Mouse (Mus musculus): ENCODE data around the gene A630001G21Rik.

The A630001G21Rik gene

GRCm38 (mm10) chr1:85730471-85730870 is 48.0 kb downstream of the A630001G21Rik start:
- DNase-seq = no peak

GRCm38 (mm10) chr1:85720220-85720893 is 58.1 kb downstream of the A630001G21Rik start:
- peak; percentile 42 to 63 for DNase-seq

- DNase-seq = no peak
Measured at GRCm38 (mm10) chr1:85719049-85719448, 59.4 kb downstream of the A630001G21Rik start.

DNA sequence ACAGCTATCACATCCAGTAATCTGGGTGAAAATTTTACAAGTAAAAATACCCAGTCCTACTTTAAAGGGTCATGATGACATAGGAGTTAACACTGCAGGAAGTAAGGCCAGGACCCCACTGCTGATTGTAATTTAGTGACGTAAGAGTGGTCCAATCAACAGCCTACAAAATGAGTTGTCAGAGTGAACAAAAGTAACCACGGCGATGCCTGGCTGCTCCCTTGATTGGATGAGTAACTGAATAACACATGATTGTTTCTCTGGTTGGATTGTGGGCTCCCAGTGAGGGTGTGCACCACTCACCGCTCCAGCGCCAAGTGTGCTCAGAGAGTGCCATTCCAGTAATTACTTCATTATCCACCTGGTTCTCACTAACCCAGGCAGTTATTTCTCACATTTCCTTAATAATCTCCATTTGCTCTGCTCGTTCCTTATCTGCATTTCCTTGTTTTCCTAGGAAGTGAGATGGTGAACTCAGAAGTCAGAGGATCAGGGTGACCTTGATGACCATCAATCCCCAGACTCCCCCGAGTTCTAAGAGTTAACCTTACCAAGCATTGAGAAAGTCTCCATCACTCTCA is 61.9 kb downstream of the A630001G21Rik start:
- no peak for DNase-seq

DNA sequence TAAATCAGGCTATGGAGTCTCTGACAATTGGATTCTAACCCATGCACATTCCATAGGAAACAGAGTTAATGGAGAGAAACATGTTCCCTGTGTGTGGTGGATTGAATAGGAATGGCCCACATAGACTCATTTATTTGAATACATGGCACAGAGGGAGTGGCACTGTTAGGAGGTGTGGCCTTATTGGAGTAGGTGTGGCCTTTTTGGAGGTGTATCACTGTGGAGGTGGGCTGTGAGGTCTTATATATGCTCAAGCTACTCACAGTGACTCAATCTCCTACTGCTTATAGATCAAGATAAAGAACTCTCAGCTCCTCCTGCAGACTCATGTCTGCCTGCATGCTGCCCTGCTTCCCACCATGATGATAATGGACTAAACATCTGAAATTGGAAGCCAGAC is 63.9 kb downstream of the A630001G21Rik start:
- no peak for DNase-seq

DNA sequence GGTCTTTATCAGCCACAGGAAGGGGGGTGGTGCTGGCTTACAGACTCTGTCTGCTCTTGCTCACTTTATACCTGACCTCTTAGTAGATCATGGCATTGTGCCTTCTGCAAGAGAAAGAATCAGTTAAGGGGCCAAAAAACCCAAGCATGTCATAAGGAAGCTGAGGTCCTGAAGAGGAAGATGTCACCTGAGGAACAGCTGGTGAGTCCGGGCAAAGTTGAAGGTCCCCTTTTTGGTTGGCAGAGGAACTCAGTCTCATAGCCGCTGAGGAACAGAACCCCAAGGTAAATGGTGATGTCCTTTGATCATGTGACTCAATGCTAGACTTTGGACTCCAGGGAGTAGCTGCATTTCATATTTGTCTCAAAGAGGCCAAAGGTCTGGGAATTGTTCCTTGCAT is 71.7 kb downstream of the A630001G21Rik start:
- no peak for DNase-seq

GRCm38 (mm10) chr1:85705552-85705951 is 72.9 kb downstream of the A630001G21Rik start:
- no peak for DNase-seq

GRCm38 (mm10) chr1:85703245-85704186 is 74.9 kb downstream of the A630001G21Rik start:
- peak; percentile 90 to 93 for DNase-seq

GRCm38 (mm10) chr1:85702531-85702930 is 75.9 kb downstream of the A630001G21Rik start:
- DNase-seq = no peak

DNA sequence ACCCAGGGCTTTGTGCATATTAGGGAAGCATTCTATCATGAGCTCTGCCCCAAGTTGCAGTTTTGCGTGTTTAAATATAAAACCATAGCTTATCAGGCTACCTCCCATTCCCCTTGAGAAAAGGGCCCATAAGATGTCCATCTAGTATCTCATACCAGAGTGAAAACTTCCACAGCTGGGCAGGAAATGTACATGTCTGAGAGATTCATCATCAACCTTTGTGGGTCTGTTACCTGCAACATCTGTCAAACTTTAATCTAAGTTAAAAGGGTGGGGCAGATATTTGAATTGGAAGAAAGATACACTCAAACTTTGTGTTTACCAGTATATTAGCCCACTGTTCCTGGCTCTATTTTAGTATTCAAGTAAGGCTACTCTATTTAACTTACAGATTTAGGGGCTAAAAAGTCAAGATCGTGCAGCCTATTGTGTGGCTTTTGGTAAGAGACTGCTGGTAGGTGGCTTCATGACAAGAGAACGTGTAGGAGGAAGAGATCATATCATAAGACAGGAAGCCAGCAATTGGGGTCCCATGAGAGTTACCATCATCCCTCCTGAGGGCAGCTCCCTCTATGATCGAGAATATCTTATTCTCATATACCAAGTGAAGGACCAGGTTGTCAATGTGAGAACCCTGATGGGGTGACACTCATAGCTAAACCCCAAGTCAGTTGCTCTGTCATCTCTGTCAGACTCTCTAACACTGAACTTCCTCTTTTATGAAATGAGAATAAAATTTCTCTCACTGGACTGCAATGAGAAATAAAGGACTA is 80.5 kb downstream of the A630001G21Rik start:
- no peak for DNase-seq

DNA sequence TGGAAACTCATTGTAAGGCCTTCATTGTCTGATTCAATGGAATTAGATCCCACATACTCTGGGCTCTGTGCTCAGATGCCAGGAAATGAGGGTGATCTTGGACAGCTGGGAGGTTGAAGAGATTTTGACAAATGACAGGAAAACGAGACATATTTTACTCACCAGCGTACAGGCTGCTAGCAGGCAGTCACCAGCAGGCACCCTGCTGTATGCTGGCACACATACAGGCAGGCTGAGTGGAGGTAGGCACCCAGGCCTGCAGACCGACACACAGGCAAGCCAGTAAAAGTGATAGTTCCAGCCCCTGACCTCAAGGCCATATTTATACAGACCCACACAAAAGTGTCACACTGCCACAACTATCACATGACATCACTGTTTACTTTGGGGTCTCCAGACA is 82.8 kb downstream of the A630001G21Rik start:
- DNase-seq = no peak

GRCm38 (mm10) chr1:85693280-85693679 is 85.2 kb downstream of the A630001G21Rik start:
- no peak for DNase-seq

GRCm38 (mm10) chr1:85692281-85692680 is 86.2 kb downstream of the A630001G21Rik start:
- DNase-seq = no peak

- no peak for DNase-seq
Measured at GRCm38 (mm10) chr1:85690544-85690943, 87.9 kb downstream of the A630001G21Rik start.

- DNase-seq = peak; percentile 68 to 73
Measured at GRCm38 (mm10) chr1:85687346-85687745, 91.1 kb downstream of the A630001G21Rik start.

- DNase-seq = peak in 1 of 2 experiments; percentile 34
Measured at GRCm38 (mm10) chr1:85686666-85687065, 91.8 kb downstream of the A630001G21Rik start.

DNA sequence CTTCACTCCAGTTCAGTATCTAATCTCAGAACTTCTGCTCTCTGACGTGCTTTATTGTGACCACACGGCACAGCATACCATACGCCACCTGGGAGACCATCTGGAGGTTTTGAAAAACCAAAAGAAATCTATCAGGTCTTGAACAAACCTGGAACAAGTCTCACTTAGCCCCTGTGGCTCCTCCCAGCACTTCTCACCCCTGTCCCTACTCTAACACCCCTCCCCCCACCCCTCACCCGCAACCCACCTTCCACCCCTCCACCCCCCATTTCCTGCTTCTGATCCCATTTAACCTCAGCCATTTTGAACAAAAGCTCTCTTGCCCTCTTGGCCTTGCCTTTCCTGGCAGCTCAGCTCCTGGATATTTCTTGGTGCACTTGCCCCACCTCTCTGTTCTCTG is 98.2 kb downstream of the A630001G21Rik start:
- DNase-seq = peak; percentile 28 to 49

All from thymus, postnatal 36 days (tissue).